Mouse (Mus musculus) layer of hippocampus, postnatal 25 days (tissue): ENCODE results near the gene Ilvbl. TPM values are rescaled to one million over a fixed set of nuclear protein-coding genes. Genes with fewer than 3 reads are reported as not detected.
"Not testable (repeated sequence)": the region's sequence is repeated elsewhere in the genome, so short reads cannot be mapped to it uniquely, and the experiment has no call there.

ENCODE experiments used
- DNase-seq, 2 experiments: peaks; one replicate each; pipeline ENCODE4 v3.0.0; 2022; ENCODE audit warnings: mixed read lengths in 2 of 2, low spot score in 1 of 2; ENCODE audit errors: extremely low spot score in 1 of 2
- total RNA-seq, 2 experiments: library from RNA; stranded (reverse); gene quantifications; 2 replicates each; pipeline ENCODE4 v1.2.3; 2021

The Ilvbl gene
- total RNA-seq, result 10 to 100 TPM; 22.7 to 28.5 TPM

DNA sequence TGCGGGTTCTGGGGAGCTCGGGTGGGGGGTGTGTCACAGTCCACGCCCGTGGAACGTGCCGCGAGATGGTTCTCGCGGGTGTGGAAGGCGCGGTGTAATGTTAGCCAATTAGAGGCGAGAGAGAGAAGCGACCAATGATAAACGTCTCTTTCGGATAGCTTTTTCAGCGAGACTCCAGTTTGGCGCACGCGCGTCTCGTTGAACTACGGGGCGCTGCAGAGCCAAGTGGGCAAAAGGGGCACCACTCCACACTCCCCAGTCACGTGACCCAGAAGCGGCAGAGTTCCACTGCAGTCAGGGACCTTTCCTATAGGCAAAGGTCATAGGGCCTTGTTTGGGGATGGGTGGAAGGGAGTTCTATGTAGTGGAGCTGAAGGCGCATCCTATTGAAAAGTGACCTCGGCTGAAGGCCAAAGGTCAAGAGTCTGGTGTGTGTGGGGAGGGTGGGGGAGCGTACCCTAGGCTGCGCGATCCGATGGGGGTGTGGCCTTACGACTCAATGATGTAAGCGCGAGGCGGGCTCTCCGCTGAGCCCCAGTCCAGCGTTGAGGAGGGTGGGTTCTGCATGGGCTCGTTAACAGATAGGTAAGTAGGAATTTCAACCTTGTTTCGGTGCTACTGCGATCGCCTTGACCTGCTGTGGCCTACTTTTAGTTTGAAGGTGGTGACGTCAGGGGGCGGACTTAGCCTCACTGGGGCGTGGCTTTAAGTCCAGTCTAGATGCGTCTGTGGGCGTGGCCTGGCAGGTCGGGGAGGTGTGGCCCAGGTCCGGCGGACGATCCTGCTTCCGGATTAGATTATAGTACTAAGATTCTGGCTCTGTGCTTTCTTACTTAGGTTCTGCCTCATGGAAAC is at the start of gene Ilvbl:
TSS of gene Ilvbl (plus strand) at position 97 of the 855 bp plus-strand sequence.
- peak; percentile 83 to 84 for DNase-seq

DNA sequence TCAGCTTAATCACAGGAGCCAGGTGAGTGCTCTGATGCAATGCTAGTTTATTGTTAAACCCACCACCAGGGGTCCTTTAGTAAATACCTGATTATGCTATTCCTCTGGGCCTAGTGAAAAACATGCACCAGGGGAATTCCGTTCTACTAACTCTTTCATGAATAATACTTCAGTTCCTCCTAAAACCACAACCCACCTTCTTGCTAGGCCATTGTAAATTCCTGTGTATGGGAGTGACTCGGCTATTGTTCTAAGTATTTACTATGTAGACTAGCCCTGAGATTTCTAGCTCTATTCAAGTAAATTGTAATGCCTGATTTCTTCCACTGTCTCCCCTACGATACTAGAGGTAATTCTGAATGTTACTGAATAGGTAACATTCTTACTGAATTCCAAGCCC is 49.1 kb upstream of the Ilvbl start:
- DNase-seq, result not testable (repeated sequence)

DNA sequence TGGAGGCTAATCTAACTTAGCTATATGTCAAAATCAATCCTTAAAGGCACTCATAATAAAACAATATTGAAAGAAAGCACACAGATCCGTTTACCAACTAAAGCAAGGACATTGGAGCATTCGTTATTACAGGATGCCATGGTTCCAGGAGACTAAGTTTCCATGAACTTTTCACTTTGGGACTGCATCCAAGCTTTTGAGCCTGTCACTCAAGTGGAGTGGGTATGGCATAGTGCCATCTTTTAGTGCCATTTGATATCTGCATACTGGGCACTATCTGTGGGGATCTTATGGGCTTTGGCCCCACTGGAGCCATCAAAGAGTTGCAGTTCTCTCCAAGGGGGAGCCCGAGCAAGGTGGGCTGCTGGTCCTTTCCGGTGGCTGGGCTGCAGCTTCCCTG is 48.6 kb upstream of the Ilvbl start:
- no peak for DNase-seq

DNA sequence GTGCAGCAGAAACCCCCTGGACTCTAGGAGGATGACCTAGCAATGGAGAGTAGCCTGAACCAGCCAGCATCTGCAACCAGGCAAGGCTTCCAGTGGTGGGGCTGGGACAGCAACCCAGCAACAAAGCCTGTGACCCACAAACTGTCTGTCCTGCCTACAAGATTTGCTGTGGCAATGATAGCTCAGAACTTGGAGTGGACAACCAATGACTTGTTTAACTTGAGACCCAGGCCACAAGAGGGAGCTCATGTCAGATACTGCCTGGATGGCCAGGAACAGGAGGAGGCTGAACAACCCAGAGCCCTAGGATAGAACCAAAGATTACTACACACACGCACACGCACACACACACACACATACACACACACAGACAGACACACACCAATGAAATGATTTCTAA is 33.2 kb upstream of the Ilvbl start:
- peak in 1 of 2 experiments; percentile 21 for DNase-seq

DNA sequence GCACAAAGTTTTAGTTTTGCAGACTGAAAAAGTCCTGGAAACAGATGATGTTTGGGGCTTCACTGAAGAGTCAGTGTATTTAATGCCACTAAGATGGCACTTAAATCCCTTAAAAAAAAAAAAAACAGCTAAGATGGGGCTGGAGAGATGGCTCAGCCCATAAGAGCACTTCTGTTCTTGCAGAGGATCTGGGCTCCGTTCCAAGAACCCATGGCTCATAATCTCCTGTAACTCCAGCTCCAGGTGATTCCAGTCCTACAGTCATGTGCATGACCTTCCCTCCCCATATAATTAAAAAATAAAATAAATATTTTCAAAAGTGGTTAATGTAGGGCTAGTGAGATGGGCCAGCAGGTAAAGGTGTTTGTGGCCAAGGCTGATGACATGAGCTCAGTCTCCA is 9.1 kb upstream of the Ilvbl start:
- no peak for DNase-seq

DNA sequence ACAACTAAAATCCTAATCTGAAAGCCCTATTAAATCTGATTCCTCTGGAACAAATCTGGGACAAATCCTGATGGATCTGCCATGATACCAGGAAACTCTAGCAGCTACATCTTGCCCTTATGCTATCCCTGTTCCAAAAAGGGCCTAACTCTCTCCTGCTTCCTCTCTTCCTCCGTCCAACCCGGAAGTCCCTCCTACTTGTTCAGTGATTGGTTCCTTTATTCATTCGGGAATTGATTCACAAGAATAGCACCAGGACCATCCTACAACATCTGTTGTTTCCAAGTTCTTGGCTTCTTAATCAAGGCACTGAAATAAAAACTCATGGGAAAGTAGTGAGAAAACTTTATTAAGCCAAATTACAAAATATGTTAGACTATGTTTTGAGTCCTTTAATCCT is 5.0 kb upstream of the Ilvbl start:
- DNase-seq, result no peak

DNA sequence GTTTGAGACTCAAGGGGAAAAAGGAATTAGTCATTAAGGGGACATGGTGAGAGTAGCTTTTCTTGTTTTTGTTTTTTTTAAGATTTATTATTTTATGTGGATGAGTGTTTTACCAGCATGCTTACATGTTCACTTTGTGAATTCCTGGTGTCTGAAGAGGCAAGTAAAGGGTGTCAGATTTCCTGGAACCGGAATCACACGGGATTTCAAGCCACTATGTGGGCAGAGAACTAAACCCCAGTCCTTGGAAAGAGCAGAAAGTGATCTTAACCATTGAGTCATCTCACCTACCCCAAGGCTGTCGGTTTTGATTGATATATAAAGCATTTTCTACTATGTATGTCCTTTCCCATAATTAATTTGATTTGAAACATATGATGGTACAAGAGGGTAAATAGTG is 4.5 kb upstream of the Ilvbl start:
- no peak for DNase-seq

DNA sequence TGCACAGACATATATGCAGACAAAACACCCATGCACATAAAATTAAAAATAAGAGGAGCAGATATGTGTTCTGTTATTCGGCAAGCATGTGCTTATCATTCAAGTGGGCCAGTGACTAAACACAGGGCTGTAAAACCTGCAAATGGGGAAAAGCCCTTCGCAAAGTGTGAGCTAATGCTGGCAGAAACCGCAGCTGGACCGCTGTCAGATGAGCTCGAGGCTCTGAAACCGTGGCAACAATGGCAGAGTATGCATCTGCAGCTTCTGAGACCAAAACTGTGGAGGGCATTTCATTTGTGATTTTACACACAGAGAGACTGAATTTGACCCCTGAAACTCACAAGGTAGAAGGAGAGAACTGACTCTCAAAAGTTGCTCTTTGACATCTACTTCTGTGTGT is 3.7 kb upstream of the Ilvbl start:
- no peak for DNase-seq

DNA sequence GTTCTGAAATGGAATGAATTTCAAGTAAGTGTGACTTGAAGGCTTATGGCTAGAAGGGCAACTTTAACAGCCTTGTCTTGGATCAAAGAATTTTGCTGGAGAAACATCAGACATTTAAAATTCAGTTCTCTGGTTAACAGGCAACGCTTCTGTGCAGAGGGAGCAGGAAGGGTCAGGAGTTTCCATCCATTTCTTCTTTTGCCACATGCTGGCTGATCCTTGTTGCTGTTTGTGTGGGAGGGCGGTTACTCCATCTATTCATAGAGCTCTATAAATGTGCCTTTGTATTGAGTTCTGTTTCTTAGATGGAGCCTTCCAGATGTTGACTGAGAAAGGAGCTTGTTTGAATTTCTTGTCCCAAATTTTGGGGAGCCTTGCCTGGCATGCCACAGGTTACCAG is 3.2 kb upstream of the Ilvbl start:
- DNase-seq, result no peak

DNA sequence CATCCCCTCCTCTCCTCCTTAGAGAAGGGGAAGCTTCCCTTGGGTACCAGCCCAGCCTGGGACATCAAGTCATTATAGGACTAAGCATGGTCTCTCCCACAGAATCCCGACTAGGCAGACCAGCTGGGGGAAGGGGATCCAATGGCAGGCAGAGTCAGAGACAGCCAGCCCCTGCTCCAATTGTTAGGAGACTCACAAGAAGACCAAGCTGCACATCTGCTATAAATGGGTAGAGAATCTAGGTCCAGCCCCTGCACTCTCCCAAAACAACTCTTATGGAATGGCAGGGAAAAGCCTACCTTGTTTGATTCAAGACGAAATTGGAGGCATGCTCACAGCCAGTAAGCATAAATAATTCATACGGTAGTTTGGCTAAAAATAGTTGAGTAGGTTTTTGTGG is 920 bp upstream of the Ilvbl start:
- no peak for DNase-seq

DNA sequence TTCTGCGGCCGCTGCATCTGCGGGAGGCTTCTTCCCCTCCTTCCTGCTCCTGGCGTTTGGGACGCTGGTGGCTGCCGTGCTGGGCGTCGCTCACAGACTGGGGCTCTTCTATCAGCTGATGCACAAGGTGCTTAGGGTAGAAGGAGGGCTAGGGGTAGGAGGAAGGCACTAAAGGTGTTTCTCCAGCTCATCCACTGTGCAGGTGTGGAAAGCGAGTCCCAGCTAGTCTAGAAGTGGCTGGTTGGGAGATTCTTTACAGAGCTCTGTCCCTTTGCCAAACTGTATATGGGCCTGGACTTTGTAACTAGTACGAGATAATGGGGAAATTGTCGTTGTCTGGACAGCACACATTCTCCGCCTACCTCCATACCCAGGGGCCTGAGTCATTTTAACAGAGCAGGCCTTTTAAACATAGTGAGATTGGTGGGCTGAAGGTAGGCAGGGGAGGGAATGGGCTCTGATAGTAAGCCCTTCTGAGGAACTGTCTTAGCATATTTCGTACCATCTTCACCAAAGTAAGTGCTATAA is 1.0 kb downstream of the Ilvbl start:
- no peak for DNase-seq

DNA sequence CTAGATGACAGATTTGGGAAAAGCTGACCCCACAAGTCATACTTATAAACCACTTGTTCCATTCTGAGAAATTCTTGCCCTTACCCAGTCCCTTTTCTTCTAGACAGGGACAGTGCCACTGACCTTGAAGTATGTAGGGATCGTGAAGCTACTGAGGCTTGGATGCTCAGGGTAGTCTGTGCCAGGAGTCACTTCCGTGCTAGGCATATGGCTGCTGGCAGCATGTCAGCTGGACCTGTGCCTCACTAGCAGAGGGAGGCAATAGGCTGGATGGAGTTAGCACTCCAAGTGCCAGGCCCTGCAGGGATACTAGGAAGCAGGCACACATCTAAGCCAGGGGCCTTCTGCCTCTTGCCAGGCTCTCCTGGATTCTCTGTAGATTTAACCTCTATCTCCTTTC is 1.5 kb downstream of the Ilvbl start:
- DNase-seq, result peak; percentile 25 to 40

DNA sequence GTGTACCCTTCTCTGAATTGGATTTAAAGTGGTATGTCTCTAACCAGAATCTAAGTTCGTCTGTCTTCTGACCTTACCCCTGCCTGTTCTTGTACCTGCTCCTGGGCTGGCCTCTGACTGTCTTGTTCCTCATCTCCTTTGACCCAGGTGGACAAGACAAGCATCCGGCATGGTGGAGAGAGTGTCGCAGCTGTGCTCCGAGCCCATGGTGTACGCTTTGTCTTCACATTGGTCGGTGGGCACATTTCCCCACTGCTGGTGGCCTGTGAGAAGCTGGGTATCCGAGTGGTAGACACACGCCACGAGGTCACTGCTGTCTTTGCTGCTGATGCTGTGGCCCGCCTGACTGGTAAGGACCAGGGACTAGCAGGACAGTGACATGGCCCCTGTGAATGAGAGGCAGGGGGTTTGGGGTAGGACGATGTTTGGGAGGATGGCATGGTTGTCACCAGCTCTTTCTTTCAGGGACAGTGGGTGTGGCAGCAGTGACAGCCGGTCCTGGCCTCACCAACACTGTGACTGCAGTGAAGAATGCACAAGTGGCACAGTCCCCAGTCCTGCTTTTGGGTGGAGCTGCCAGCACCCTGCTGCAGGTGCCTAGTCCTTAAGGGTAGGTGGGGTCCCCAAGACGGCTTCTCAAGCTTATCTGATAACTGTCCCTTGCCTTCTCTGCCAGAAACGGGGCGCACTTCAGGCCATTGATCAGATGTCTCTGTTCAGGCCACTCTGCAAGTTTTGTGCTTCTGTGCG is 2.5 kb downstream of the Ilvbl start:
- DNase-seq, result no peak

DNA sequence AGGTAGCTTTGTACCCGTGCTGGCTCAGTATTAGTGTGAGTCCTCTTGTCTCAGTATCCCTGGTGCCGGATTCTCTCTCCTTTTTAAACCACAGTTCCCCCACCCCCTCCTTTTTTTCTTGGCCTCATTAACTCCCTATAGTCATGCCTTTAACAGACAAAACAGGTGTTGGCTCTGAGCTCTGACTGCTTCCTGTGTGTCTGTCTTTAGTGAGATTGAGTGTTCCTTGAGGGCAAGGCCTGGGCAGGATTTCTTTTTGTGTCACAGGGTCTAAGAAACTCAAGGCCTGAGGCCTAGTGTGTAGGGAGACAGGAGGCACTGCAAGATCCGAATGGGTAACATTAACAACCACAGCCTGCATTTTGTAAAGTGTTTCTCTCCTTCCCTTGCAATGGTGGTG is 4.1 kb downstream of the Ilvbl start:
- DNase-seq, result no peak

DNA sequence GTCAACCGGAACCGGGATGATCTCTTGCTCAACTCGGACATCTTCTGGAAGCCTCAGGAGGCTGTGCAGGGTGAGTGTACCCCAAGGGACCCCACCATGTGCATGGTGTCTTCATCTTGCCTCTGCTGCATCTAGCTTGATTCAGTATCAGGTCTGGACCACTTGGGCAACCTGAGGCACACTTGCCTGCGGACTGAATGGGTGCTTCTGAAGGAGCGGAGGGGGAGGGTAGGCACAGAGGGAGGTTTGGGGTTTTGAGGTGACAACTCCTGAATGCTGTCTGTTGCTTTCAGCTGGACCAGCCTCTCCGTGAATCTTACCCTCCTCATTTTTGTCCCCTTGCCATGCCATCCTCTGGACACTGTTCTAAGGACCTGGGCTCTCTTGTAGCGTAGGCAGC is 7.0 kb downstream of the Ilvbl start:
- DNase-seq, result no peak

DNA sequence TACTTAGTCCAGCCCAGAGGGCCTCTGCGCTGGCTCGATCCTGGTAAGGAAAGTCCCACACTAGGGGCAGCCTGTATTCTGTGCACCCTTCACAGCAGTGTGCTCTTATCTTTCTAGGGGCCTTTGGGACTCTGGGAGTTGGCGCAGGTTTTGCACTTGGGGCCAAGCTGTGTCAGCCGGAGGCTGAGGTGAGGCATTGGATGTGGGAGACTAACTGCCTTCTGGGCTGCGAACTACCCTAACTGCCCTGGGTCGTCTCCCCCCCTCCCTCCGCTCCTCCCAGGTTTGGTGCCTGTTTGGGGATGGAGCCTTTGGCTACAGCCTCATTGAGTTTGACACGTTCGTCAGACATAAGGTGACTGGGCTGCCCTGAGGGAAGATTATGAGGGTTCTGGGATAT is 9.2 kb downstream of the Ilvbl start:
- DNase-seq, result no peak

DNA sequence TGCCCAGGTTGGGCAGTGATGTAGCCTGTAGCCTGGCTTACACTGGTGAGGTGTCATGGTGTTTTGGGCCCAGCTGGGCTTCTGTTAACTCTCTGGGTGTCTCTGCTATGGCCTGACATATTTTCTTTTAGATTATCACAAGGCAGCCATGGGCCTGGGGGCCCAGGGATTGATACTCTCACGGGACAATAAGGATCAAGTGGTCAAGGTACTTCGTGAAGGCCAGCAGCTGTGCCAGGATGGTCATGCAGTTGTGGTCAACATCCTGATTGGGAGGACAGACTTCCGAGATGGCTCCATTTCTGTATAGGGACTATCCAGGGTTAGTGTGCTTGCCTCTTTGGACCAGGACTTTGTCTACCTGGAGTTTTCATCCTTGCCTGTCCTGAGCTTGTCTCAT is 9.8 kb downstream of the Ilvbl start:
- DNase-seq, result no peak

DNA sequence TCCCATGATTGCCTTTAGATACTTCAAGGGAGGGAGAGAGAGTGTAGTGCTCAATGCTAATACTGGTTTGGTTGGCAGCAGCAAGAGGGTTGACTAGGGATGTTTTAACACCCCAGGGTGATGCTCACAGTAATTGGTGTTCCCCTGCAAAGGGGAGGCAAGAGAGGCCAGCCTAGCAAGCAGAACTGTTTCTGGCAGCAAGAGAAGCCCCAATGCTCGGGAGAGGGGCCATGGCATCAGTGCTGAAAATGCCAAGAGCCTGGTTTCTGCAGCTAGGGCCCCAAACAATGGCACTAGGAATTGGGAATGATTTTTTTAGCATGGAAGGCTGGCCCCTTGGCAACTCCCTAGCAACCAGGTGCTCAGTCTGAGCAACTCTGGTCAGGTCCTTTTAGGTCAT is 10.8 kb downstream of the Ilvbl start:
- no peak for DNase-seq

DNA sequence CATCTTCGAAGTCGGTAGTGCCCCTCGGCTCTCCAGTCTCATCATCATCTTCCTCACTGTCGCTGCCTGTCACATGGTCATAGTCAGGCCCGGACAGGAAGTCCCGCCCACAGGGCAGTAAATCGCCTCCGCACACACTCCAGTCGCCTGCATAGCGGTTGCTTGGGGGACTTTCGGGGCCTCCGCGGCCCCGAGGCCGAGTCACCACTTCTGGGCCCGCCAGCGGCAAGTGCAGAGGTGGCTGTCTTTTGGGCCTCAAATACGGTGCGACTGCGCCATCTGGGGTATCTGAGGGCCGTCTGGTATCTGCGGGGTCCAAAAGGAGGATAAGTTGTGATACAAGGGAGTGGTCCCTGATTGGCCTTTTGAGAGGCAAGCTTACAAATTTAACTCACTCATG is 11.5 kb downstream of the Ilvbl start:
- no peak for DNase-seq

DNA sequence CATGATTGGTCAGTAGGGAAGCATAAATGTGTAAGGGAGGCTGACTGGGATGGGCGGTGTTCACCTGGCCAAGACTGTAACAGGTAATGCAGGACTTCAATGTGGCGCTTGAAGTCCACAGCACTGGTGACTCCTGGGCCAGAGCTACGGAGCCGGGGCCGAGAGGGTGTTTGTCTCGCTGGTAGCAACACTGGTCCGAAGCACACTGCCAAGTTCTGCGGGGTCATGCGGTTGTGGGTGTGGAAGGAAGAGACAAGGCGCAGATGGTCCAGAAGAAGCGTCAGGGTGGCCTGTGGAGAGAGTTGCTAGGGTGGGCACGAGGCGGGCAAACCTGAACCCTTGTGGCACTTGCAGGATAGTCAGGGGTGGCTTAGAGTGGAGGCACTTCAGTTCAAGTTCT is 11.9 kb downstream of the Ilvbl start:
- no peak for DNase-seq

DNA sequence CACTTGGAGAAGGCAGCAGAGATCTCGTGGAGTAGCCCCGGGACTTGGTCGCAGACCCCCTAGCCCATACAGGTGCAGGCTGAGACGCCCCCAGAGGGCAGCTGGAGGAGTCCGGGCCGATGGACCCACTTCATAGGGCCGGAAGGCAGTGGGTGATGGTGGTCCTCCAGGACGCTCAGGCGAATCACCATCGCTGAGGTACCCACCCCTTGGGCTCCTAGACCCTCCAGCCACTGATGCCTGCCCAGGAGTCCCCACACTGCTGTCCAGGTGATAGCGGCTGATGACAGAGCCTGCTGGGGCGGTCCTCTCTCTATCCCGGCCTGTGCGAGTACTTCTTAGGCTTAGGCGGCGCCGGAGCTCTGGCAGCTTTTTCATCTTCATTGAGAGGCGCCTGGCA is 15.1 kb downstream of the Ilvbl start:
- no peak for DNase-seq

DNA sequence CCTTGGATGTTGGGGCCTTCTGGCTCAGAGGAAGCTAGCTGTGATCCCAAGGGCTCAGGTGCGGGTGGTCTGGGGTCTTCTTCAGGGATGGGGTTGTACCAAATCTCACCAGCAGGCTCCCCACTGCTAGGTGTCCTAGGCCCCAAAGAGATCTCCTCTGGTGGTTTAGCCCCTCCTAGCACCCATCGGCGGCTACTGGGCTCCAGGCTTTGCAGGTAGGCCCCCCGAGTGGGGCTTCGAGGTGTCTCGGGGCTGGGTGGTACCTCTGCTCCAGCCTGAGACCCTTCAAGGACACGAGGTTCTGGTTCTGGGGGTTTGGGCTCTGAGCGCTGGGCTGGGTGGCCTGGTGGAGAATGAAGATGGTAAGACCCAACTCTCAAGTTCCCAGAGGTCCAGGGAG is 15.8 kb downstream of the Ilvbl start:
- DNase-seq, result no peak
